Mouse (Mus musculus): ENCODE measurements around the gene Gabrp. TPM values are rescaled to one million over a fixed set of nuclear protein-coding genes. Genes with fewer than 3 reads are reported as not detected.

The Gabrp gene
- polyA plus RNA-seq, 1 experiment from 2014 or later = 0.22 TPM

- no peaks in the 10 kb centered on the region for H3K27me3 ChIP-seq (ENCODE audit: control insufficient read depth, insufficient read depth, low read length)
- no peak overlapping the region for H3K4me3 ChIP-seq (ENCODE audit: low read length)
- no peaks in the 10 kb centered on the region for H3K4me1 ChIP-seq (ENCODE audit: control insufficient read depth, insufficient read depth, low read length)
- H3K36me3 ChIP-seq (ENCODE audit: control insufficient read depth, insufficient read depth) = no peaks in the 10 kb centered on the region
- H3K4me2 ChIP-seq (ENCODE audit: low read depth, low read length) = no peak overlapping the region
- ATAC-seq (replicated peaks; ENCODE audit: extremely low read depth, insufficient read depth, low FRiP score) = no peak
- no peaks in the 10 kb centered on the region for H3K9me3 ChIP-seq (replicated peaks; ENCODE audit: control insufficient read depth, low read length)
- H3K9ac ChIP-seq (ENCODE audit: low read length) = no peak overlapping the region
- WGBS = 54% methylated on average over 11 of the region's 11 CpGs
- no peak overlapping the region for H3K27ac ChIP-seq (ENCODE audit: low read length)
Measured at GRCm38 (mm10) chr11:33544121-33544520, 34.6 kb downstream of the Gabrp start.

GRCm38 (mm10) chr11:33537390-33538125 lies 41.2 kb downstream of the Gabrp start:
- Histone ChIP-seq H3K27ac (ENCODE audit: low read length) (no peak overlapping the region), H3K9ac (ENCODE audit: low read length) (no peak overlapping the region), H3K27me3 (ENCODE audit: control insufficient read depth, insufficient read depth, low read length) (no peaks in the 10 kb centered on the region), H3K4me2 (ENCODE audit: low read depth, low read length) (no peak overlapping the region), H3K4me3 (ENCODE audit: low read length) (no peak overlapping the region), H3K9me3 (replicated peaks; ENCODE audit: control insufficient read depth, low read length) (no peaks in the 10 kb centered on the region), H3K36me3 (ENCODE audit: control insufficient read depth, insufficient read depth) (no peaks in the 10 kb centered on the region), H3K4me1 (ENCODE audit: control insufficient read depth, insufficient read depth, low read length) (no peaks in the 10 kb centered on the region)
- WGBS = 78% methylated on average over 5 of the region's 5 CpGs
- ATAC-seq (replicated peaks; ENCODE audit: extremely low read depth, insufficient read depth, low FRiP score) = no peak

- no peak for ATAC-seq (replicated peaks; ENCODE audit: extremely low read depth, insufficient read depth, low FRiP score)
- no peak overlapping the region for H3K4me3 ChIP-seq (ENCODE audit: low read length)
- no peak overlapping the region for H3K4me2 ChIP-seq (ENCODE audit: low read depth, low read length)
- no peaks in the 10 kb centered on the region for H3K9me3 ChIP-seq (replicated peaks; ENCODE audit: control insufficient read depth, low read length)
- H3K4me1 ChIP-seq (ENCODE audit: control insufficient read depth, insufficient read depth, low read length) = no peaks in the 10 kb centered on the region
- no peaks in the 10 kb centered on the region for H3K27me3 ChIP-seq (ENCODE audit: control insufficient read depth, insufficient read depth, low read length)
- H3K36me3 ChIP-seq (ENCODE audit: control insufficient read depth, insufficient read depth) = no peaks in the 10 kb centered on the region
- no peak overlapping the region for H3K27ac ChIP-seq (ENCODE audit: low read length)
- H3K9ac ChIP-seq (ENCODE audit: low read length) = no peak overlapping the region
- 90% methylated on average over 3 of the region's 3 CpGs for WGBS
Measured at GRCm38 (mm10) chr11:33536636-33537035, 42.1 kb downstream of the Gabrp start.

DNA sequence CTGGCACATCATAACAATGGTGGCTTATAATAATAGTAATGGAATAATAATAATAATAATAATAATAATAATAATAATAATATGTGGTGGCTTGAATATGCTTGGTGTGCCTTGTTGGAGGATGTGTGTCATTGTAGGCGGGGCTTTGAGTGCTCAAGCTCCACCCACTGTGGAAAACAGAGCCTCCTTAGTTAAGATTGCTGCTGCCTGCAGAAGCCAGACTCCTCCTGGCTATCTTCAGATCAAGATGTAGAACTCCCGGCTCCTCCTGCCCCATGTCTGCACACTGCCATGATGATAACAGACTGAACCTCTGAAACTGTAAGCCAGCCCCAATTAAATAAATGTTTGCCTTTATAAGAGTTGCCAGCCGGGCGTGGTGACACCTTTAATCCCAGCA lies 44.2 kb downstream of the Gabrp start:
- H3K27ac ChIP-seq (ENCODE audit: low read length) = no peak overlapping the region
- H3K4me2 ChIP-seq (ENCODE audit: low read depth, low read length) = no peak overlapping the region
- no peak overlapping the region for H3K9ac ChIP-seq (ENCODE audit: low read length)
- H3K9me3 ChIP-seq (replicated peaks; ENCODE audit: control insufficient read depth, low read length) = no peaks in the 10 kb centered on the region
- WGBS = 85% methylated on average over 4 of the region's 4 CpGs
- ATAC-seq (replicated peaks; ENCODE audit: extremely low read depth, insufficient read depth, low FRiP score) = no peak
- no peaks in the 10 kb centered on the region for H3K27me3 ChIP-seq (ENCODE audit: control insufficient read depth, insufficient read depth, low read length)
- no peaks in the 10 kb centered on the region for H3K36me3 ChIP-seq (ENCODE audit: control insufficient read depth, insufficient read depth)
- no peak overlapping the region for H3K4me3 ChIP-seq (ENCODE audit: low read length)
- no peaks in the 10 kb centered on the region for H3K4me1 ChIP-seq (ENCODE audit: control insufficient read depth, insufficient read depth, low read length)

- H3K27ac ChIP-seq (ENCODE audit: low read length) = no peak overlapping the region
- no peaks in the 10 kb centered on the region for H3K9me3 ChIP-seq (replicated peaks; ENCODE audit: control insufficient read depth, low read length)
- H3K36me3 ChIP-seq (ENCODE audit: control insufficient read depth, insufficient read depth) = no peaks in the 10 kb centered on the region
- no peaks in the 10 kb centered on the region for H3K27me3 ChIP-seq (ENCODE audit: control insufficient read depth, insufficient read depth, low read length)
- ATAC-seq (replicated peaks; ENCODE audit: extremely low read depth, insufficient read depth, low FRiP score) = no peak
- no peaks in the 10 kb centered on the region for H3K4me1 ChIP-seq (ENCODE audit: control insufficient read depth, insufficient read depth, low read length)
- 62% methylated on average over 3 of the region's 3 CpGs for WGBS
- H3K4me2 ChIP-seq (ENCODE audit: low read depth, low read length) = no peak overlapping the region
- no peak overlapping the region for H3K9ac ChIP-seq (ENCODE audit: low read length)
- no peak overlapping the region for H3K4me3 ChIP-seq (ENCODE audit: low read length)
Measured at GRCm38 (mm10) chr11:33533577-33533976, 45.2 kb downstream of the Gabrp start.

- H3K9ac ChIP-seq (ENCODE audit: low read length) = no peak overlapping the region
- no peak overlapping the region for H3K27ac ChIP-seq (ENCODE audit: low read length)
- no peak overlapping the region for H3K4me2 ChIP-seq (ENCODE audit: low read depth, low read length)
- H3K27me3 ChIP-seq (ENCODE audit: control insufficient read depth, insufficient read depth, low read length) = no peaks in the 10 kb centered on the region
- no peaks in the 10 kb centered on the region for H3K9me3 ChIP-seq (replicated peaks; ENCODE audit: control insufficient read depth, low read length)
- H3K4me3 ChIP-seq (ENCODE audit: low read length) = no peak overlapping the region
- WGBS = 32% methylated on average over 2 of the region's 2 CpGs
- ATAC-seq (replicated peaks; ENCODE audit: extremely low read depth, insufficient read depth, low FRiP score) = no peak
- no peaks in the 10 kb centered on the region for H3K36me3 ChIP-seq (ENCODE audit: control insufficient read depth, insufficient read depth)
- H3K4me1 ChIP-seq (ENCODE audit: control insufficient read depth, insufficient read depth, low read length) = no peaks in the 10 kb centered on the region
Measured at GRCm38 (mm10) chr11:33529576-33529975, 49.2 kb downstream of the Gabrp start.

GRCm38 (mm10) chr11:33513376-33513991 lies 65.3 kb downstream of the Gabrp start, which contains the start of gene Ranbp17:
Ranbp17 (minus strand) TSS chr11:33513746.
- H3K27me3 ChIP-seq (ENCODE audit: control insufficient read depth, insufficient read depth, low read length) = no peaks in the 10 kb centered on the region
- peak within 1 kb of the TSS; percentile 90 for H3K4me2 ChIP-seq (ENCODE audit: low read depth, low read length)
- H3K9ac ChIP-seq (ENCODE audit: low read length) = peak within 1 kb of the TSS; percentile 91
- 1% methylated on average over 54 of the region's 72 CpGs for WGBS
- 0 out of 2 replicates have a peak, but pooled peaks cover 2% of the 10 kb centered on the region for H3K9me3 ChIP-seq (replicated peaks; ENCODE audit: control insufficient read depth, low read length)
- peaks cover 3% of the 10 kb centered on the region for H3K4me1 ChIP-seq (ENCODE audit: control insufficient read depth, insufficient read depth, low read length)
- peak within 1 kb of the TSS; percentile 70 for H3K4me3 ChIP-seq (ENCODE audit: low read length)
- H3K36me3 ChIP-seq (ENCODE audit: control insufficient read depth, insufficient read depth) = no peaks in the 10 kb centered on the region
- H3K27ac ChIP-seq (ENCODE audit: low read length) = peak within 1 kb of the TSS; percentile 72
- ATAC-seq (replicated peaks; ENCODE audit: extremely low read depth, insufficient read depth, low FRiP score) = peak; percentile 84

GRCm38 (mm10) chr11:33512854-33513375 lies 65.8 kb downstream of the Gabrp start:
- Histone ChIP-seq H3K4me3 (ENCODE audit: low read length) (peak overlapping the region; percentile 70), H3K4me2 (ENCODE audit: low read depth, low read length) (peak overlapping the region; percentile 90), H3K36me3 (ENCODE audit: control insufficient read depth, insufficient read depth) (no peaks in the 10 kb centered on the region), H3K9ac (ENCODE audit: low read length) (peak overlapping the region; percentile 91), H3K4me1 (ENCODE audit: control insufficient read depth, insufficient read depth, low read length) (peaks cover 3% of the 10 kb centered on the region), H3K27ac (ENCODE audit: low read length) (peak overlapping the region; percentile 72), H3K9me3 (replicated peaks; ENCODE audit: control insufficient read depth, low read length) (0 out of 2 replicates have a peak, but pooled peaks cover 2% of the 10 kb centered on the region), H3K27me3 (ENCODE audit: control insufficient read depth, insufficient read depth, low read length) (no peaks in the 10 kb centered on the region)
- WGBS = under 1% methylated on average over 42 of the region's 43 CpGs
- ATAC-seq (replicated peaks; ENCODE audit: extremely low read depth, insufficient read depth, low FRiP score) = peak; percentile 87

DNA sequence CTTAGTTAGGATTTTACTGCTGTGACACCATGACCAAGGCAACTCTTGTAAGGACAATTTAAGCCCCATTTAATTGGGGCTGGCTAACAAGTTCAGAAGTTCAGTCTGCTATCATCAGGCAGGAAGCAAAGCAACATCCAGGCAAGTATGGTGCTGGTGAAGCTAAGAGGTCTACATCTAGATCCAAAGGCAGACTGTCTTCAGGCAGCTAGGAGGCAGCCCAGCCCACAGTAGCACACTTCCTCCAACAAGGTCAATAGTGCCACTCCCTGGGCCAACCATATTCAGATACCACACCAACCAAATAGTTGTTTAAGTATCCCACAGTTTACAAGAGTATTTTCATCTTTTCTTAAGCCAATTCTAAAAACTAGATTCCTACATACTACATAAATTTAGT lies 69.4 kb downstream of the Gabrp start:
- no peak overlapping the region for H3K4me2 ChIP-seq (ENCODE audit: low read depth, low read length)
- no peaks in the 10 kb centered on the region for H3K9me3 ChIP-seq (replicated peaks; ENCODE audit: control insufficient read depth, low read length)
- no peak overlapping the region for H3K27ac ChIP-seq (ENCODE audit: low read length)
- H3K36me3 ChIP-seq (ENCODE audit: control insufficient read depth, insufficient read depth) = no peaks in the 10 kb centered on the region; the same call in 1 of the 2 replicates
- no peak overlapping the region for H3K4me3 ChIP-seq (ENCODE audit: low read length)
- no peaks in the 10 kb centered on the region for H3K27me3 ChIP-seq (ENCODE audit: control insufficient read depth, insufficient read depth, low read length)
- no peak overlapping the region for H3K9ac ChIP-seq (ENCODE audit: low read length)
- H3K4me1 ChIP-seq (ENCODE audit: control insufficient read depth, insufficient read depth, low read length) = peaks cover 3% of the 10 kb centered on the region
- no peak for ATAC-seq (replicated peaks; ENCODE audit: extremely low read depth, insufficient read depth, low FRiP score)

All from heart, embryonic 16.5 days (tissue).